Mouse (Mus musculus): ENCODE data around the gene Cwc22.
"Not testable (repeated sequence)": the region's sequence is repeated elsewhere in the genome, so short reads cannot be mapped to it uniquely, and the experiment has no call there.

The Cwc22 gene

DNA sequence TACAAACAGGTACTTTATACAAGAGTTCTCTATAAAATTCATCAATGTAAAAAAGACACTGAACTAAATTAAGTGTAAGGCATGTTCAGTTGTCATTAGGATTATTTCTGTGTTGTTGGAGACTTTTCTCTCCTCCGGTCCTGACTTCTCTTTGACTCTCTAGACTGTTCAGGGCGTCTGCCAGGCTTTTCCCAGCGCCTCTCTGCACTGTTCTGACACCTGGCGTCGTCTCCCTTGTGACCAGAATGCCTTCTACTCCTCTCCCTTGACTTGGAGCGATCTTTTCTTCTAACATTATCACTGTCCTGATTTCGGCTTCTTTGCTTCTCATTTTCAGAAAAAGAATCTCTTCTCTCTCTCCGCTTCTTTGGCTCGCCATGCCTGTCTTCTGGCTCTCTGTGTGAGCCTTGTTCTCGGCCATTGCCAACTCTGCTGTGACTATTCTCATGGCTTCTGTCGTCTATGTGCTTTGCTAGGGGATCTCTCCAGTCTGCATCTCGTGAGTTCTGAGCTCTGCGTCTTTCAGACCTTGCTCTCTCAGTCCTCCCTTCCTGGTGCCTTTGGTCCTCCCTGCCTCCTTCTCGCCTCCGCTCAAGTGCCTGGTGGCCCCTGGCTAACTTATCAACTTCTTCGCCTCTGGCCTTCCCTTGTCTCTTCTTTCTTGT is 50.1 kb downstream of the Cwc22 start:
- DNase-seq: not testable (repeated sequence)

- DNase-seq: no peak
These were observed 51.3 kb downstream of the Cwc22 start for GRCm38 (mm10) chr2:77894896-77895295.

DNA sequence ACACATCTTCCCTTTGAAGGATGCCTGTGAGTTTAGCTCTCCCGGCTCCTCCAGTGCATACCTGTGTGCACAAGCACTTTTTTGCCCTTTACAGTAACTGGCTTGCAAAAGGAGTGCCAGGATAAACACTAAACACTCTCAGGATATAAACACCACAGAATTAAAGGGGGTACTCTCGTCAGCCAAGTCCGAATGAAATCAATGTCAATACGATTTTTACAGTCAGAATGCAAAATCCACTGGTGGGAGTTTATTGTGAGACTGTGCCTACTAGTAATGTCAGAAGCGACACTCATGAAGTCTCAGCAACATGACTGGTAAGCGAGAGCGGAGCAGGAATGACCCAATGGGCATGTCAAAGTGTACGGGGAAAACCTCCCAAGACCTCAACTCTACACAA is 52.7 kb downstream of the Cwc22 start:
- no peak for DNase-seq

DNA sequence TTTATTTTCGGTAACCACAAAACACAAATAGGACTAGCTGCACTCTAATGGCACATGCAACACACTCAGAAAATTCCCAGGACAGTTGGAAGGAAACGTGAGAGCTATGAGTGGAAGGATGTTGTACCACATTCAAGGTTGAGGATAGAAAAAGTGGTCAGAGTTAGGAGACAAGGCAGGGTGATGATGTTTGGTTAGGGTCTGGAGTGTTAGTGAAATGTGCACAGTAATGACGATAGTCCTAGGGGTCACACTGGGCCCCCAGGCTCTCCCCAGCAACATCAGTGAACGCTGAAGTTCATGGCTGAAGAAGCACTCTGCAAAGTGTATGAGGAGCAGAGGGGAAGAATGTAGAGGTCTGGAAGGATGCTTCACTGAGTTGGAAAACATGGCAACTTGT is 53.6 kb downstream of the Cwc22 start:
- DNase-seq: no peak

GRCm38 (mm10) chr2:77890836-77891438 is 55.2 kb downstream of the Cwc22 start:
- DNase-seq: no peak

GRCm38 (mm10) chr2:77889949-77890348 is 56.2 kb downstream of the Cwc22 start:
- DNase-seq: no peak

DNA sequence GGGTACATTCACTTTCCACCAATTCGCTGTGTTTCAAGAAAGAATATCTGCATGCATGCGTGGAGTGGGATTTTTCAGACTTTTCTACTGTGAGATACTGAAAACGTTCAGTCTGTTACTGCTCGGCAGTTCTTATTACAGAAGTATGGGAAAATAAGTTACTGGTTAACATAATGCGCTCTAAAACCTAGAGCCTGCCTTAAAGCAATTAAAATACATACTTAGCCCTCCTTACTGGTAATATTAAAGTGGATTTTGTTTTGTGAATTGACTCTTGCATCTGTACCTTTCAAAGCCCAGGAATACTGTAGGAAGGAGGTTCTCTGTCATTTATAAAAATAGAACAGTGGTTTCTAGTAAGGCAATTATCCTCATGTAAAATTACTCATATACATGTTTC is 56.8 kb downstream of the Cwc22 start:
- no peak for DNase-seq

DNA sequence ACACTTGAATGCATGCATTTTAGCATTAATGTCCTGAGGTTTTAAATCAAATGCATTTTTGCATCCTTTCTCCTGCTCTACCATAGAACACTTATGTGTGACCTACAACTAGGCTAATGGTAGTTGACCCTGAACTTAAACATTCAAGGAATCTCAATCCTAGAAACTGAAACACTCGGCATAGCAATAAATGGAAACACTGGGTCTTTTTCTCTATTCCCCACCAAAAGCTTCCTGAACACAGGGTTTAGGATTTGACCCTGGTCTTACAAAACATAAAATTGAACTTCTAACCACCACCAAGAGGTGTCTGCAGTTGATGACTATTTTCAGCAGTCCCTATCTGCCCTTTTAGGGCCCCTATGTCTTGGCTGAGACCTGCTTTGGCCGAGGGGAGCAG is 57.3 kb downstream of the Cwc22 start:
- DNase-seq: no peak

DNA sequence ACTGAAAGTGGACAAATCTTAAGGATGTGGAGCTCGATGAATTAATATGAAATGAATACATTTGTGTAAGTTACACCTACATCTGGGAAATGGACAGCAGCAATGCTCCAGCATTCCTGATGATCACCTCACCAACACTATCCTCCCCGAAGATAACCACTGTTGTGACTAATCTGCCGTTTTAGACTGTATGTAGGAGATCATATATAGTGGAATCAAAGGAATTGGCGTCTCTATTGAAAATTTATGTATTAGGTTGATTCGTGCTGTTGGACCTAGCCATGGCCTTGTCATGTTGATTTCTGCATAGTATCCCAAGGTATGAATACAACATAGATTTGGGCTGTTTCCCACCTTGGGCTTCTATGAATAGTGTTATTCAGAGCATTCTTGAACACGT is 58.1 kb downstream of the Cwc22 start:
- no peak for DNase-seq

- no peak for DNase-seq
These were observed 59.0 kb downstream of the Cwc22 start for GRCm38 (mm10) chr2:77887166-77887565.

GRCm38 (mm10) chr2:77885491-77886130 is 60.6 kb downstream of the Cwc22 start:
- DNase-seq: no peak

DNA sequence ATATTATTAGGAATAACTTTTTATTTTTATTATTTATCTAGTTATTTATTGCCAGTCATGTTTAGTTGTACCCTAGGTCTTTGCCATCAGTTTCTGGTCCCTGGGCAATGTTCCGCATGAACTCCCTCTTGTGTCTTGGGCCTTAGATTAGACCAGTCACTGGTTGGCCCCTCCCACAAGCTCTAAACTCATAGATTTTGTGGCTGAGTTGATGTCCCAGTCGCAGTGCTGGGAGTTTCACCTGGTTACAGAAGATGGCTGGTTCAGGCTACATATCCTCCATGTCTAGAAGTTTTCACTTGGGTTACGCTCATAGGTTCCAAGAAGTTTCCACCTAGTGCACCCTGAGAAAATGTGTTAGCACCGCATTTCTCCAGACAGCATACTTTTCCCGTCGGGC is 61.1 kb downstream of the Cwc22 start:
- no peak for DNase-seq

DNA sequence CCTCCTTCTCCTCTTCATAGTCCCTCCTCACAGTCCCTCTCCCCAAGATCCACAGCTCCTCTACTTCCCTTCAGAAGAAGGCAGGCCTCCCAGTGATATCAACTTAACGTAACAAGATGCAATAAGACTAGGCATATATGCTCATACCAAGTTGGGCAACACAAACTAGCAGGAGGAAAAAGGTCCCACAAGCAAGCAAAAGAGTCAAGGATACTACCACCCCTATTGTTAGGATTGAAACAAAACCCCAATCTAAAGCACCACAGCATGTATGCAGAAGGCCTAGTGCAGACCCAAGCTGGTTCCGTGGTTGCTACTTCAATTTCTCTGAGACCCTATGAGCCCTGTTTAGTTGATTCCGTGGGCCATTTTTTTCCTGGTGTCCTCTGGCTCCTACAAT is 61.7 kb downstream of the Cwc22 start:
- DNase-seq: no peak

DNA sequence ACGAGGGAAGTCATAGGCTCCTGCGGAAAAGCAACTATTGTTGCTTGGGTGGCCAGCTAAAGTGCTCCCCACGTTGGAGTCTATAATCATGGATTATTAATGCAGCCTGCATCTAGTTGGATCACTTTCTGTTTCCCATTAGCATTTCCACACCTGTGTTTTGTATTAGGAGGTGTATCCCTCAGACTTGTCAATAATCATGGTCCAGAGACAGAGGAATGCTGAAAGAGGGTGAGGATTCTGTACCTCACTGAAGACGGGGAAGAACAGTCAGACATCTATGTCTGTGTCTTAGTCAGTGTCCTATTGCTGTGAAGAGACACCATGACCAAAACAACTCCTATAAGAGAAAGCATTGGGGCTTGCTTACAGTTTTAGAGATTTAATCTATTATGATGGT is 63.2 kb downstream of the Cwc22 start:
- no peak for DNase-seq

DNA sequence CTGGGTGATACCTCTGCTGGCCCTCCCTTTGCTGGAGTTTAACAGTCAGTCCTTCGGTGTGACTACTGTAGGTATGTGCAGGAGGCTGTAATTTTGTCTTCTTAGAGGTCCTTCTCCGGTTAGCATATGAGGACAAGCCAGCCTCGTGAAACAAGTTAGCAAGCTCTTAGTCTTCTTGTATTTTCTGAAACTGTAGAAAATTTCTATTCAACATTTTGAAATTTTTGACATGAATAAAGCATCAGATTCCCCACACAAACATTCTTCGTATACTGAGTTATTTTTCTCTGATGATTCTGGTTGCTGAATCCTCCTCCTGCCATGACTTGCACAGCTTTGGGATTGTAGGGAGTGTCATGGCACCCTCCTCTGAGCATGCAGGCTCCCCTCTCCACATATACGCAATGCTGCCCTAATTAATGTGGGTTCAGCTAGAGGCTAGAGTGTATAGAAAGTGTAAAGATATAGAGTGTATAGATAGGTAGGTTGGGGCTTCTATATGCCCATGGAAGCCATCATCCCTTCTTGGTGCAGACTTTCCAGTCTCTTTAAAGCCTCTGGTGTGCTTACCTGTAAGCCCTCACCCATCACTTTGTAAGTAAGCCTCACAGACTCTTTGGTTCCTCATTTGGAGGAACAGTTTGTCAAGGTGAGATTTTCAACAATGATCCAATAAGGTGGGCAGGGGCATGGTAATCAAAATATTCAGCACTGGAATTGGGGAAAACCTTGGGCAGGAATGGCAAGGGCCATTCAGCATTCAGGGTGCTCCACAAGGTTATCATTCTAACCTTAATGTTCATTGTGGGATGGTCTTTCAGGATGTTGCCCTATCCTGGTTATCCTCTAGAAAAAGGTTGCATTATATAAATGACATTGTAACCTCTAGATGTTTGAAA is 64.6 kb downstream of the Cwc22 start:
- DNase-seq: no peak

- no peak for DNase-seq
These were observed 65.8 kb downstream of the Cwc22 start for GRCm38 (mm10) chr2:77880351-77880750.

DNA sequence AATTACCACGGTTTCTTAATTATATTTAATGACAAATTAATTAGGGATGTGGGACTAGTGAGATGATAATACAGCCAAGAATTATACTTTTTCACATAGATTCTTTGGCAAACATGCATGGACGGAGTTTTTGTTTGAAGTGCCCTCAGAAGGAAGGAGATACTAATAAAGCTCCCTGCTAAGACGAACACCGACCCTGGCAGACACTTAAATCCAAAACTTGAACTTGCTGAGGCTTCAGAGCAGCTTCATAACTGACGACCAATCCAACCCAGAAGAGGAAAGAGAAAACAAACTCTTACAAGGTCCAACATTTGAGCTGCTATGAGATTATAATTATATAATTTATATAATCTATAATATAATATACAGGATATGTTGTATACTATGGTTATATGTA is 66.4 kb downstream of the Cwc22 start:
- no peak for DNase-seq

GRCm38 (mm10) chr2:77877156-77877855 is 68.9 kb downstream of the Cwc22 start:
- DNase-seq: no peak

GRCm38 (mm10) chr2:77876331-77876730 is 69.8 kb downstream of the Cwc22 start:
- no peak for DNase-seq

DNA sequence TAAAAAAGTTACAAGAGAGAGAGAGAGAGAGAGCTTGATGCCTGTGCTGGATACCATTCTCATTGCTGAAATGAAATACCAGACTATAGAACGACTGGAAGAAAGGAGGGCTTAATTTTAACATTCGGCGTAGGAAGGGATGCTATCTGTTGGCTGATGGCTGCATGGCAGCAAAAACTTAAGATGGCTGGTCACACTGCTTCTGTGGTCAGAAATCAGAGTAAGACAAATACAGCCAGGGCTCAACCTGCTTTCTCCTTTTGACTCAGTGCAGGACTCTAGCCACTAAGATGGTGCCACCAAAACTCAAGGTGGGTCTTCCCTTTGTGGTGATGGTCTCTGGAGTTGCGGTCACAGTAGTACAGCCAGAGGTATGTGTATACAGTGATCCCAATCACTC is 70.7 kb downstream of the Cwc22 start:
- no peak for DNase-seq

DNA sequence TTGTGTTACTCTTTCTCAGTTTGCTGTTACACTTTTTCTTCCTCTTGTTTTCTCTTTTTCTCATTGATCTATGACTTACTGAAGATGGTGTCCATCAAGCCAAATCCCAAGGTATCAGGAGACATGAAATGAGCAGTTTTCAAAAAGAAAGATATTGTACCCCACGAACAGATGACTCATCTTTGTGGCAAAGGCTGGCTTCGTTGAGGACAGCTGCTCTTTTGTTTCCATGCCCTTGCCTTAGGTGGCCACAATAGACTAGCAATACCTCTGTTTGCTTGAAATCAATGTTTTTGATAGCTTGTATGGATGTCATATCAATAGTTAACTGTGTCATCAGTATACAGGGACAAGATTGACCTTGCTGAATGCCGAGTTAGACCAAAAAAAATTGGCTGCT is 71.5 kb downstream of the Cwc22 start:
- DNase-seq: no peak

DNA sequence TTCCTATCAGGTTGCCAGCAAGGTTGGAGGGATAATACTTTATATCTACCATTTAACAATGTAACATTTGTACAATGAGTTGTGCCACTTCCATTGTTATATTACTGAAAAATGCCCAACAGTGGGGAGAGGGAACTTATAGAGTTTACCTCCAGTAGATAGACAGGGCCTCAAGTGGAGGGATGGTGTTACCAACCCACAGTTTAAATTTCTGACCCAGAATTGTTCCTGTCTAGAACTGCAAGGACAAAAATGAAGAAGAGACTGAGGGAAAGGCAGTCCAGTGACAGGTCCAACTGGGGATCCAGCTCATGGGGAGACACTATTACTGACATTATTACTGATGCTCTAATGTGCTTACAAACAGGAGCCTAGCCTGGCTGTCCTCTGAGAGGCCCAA is 72.4 kb downstream of the Cwc22 start:
- DNase-seq: no peak

- no peak for DNase-seq
These were observed 73.5 kb downstream of the Cwc22 start for GRCm38 (mm10) chr2:77872676-77873075.
